Mouse (Mus musculus) neural tube, embryonic 11.5 days (tissue): ENCODE data around the gene Bgn. TPM values are rescaled to one million over a fixed set of nuclear protein-coding genes. Genes with fewer than 3 reads are reported as not detected.

Experiments used
- ATAC-seq: fragments of 200-750 bp; cut with Nextera tagmentation; 2 replicates; pipeline ENCODE4 v1.8.0; 2017; ENCODE audit warnings: moderate number of reproducible peaks, mild to moderate bottlenecking, moderate TSS enrichment, moderate library complexity; ENCODE audit not compliant: insufficient read depth, low FRiP score, low TSS enrichment
- DNase-seq: peaks from one replicate; pipeline ENCODE4 v3.0.0-alpha.2; 2015; ENCODE audit warnings: low spot score
- H3K27ac ChIP-seq: fragments of 300-500 bp; sonication (generic); 2 replicates; pipeline ENCODE4 v1.5.1; 2014; ENCODE audit warnings: low read depth, mild to moderate bottlenecking, low read length
- H3K27me3 ChIP-seq: fragments of 300-500 bp; sonication (generic); 2 replicates; pipeline ENCODE4 v1.6.1; 2014; ENCODE audit warnings: mild to moderate bottlenecking, low read length, mixed read lengths; ENCODE audit not compliant: control insufficient read depth, insufficient read depth
- H3K36me3 ChIP-seq: fragments of 300-500 bp; sonication (generic); 2 replicates; pipeline ENCODE4 v1.6.1; 2014; ENCODE audit warnings: mild to moderate bottlenecking, low read length, moderate library complexity, mixed read lengths; ENCODE audit not compliant: control insufficient read depth, insufficient read depth
- H3K4me1 ChIP-seq: fragments of 300-500 bp; sonication (generic); 2 replicates; pipeline ENCODE4 v1.6.1; 2014; ENCODE audit warnings: low read length, mixed read lengths; ENCODE audit not compliant: control insufficient read depth, insufficient read depth
- H3K4me2 ChIP-seq: fragments of 300-500 bp; sonication (generic); 2 replicates; pipeline ENCODE4 v1.6.1; 2014; ENCODE audit warnings: low read depth, mild to moderate bottlenecking, moderate library complexity
- H3K4me3 ChIP-seq: fragments of 300-500 bp; sonication (generic); 2 replicates; pipeline ENCODE4 v1.5.1; 2014; ENCODE audit warnings: low read depth, low read length
- H3K9ac ChIP-seq: fragments of 300-500 bp; sonication (generic); 2 replicates; pipeline ENCODE4 v1.6.1; 2014; ENCODE audit warnings: mild to moderate bottlenecking, low read length
- H3K9me3 ChIP-seq: fragments of 300-500 bp; sonication (generic); 2 replicates; pipeline ENCODE4 v1.6.1; 2016; ENCODE audit warnings: low read length; ENCODE audit not compliant: control insufficient read depth
- WGBS: fragments of 180-500 bp; shearing (Covaris S2); extraction: QIAGEN DNeasy Blood & Tissue Kit; methylation state at CpG from one replicate; pipeline ENCODE4 v1.1.7; 2014; 5-methylcytosine and 5-hydroxymethylcytosine counted together
- polyA plus RNA-seq: library from polyadenylated mRNA; unstranded; fragments of >200 nt; fragmentation: Nextera tagmentation; extraction: Ambion mirVana; gene quantifications from 2 replicates; pipeline ENCODE4 v1.2.1, GENCODE M21; 2014

Bgn gene
- polyA plus RNA-seq, 1 experiment from 2014 or later = 25.6 TPM

DNA sequence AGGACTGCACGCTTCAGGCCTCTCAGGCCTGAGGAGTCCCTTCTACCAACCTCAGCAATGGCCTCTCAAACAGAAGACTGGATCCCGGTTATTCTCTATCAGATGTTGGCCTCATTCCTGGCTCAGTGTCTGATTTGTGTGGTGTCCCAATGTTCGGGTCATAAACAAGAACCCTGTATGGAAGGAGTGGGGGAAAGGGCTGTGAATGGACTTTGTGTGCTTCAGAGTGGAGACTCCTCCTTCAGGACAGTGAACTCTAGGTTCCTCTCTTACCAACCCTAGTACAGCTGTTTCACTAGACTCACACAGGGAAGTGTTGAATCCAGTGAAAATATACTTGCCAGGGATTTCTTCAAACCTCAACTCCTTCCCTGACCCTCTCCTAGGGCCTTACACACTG lies 15.1 kb upstream of the Bgn start:
- Histone ChIP-seq H3K27me3 (no peaks in the 10 kb centered on the region), H3K9me3 (no peaks in the 10 kb centered on the region), H3K9ac (no peak overlapping the region), H3K4me1 (no peaks in the 10 kb centered on the region), H3K4me3 (no peak overlapping the region), H3K36me3 (no peaks in the 10 kb centered on the region), H3K27ac (no peak overlapping the region), H3K4me2 (no peak overlapping the region)
- 84% methylated on average over 3 of the region's 3 CpGs for WGBS
- no peak for ATAC-seq
- DNase-seq = no peak

DNA sequence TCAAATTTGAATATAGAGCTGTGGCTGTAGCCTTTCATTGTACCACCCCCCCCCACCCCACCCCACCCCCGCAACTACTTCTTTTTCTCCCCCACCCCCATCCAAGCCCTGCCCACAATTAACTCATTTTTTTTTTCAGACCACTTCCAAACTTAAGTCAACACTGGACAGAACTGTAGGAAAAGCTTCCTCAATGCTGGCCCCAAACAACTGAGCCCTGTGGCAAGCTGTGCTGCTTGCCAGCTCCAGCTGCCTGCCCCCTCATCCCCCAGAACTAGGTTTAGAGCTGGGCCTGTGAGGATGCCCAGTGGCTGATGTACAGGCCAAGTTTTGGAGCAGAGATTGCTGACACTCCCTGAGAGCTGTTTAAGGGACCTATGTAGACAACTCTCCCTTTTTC lies 14.7 kb upstream of the Bgn start:
- Histone ChIP-seq H3K9me3 (no peaks in the 10 kb centered on the region), H3K4me1 (no peaks in the 10 kb centered on the region), H3K27me3 (no peaks in the 10 kb centered on the region), H3K4me3 (no peak overlapping the region), H3K4me2 (no peak overlapping the region), H3K9ac (no peak overlapping the region), H3K36me3 (no peaks in the 10 kb centered on the region), H3K27ac (no peak overlapping the region)
- ATAC-seq (no peak), DNase-seq (no peak)
- WGBS = 100% methylated on average over 1 of the region's 1 CpGs

DNA sequence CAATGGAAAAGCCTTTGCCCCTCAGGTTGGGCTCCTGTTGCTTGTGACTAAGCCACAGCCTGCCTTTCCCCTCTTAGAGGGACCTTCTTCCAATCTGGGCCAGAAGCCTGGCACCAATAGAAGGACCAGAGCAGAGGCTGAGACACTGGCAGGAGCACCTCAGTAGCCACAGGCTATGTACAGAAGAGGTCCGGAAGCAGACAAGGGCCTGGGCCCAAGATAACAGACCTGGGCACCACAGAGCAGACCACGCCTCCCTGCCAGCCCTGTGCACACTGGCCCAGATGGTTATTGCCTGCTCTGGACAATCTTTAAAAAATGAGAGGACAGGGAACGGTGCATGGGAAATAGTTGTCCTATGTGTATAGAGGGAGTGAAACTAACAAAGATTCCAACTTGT lies 11.6 kb upstream of the Bgn start:
- no peak overlapping the region for H3K4me3 ChIP-seq
- no peak for DNase-seq
- 90% methylated on average over 3 of the region's 3 CpGs for WGBS
- no peak overlapping the region for H3K27ac ChIP-seq
- no peaks in the 10 kb centered on the region for H3K9me3 ChIP-seq
- H3K9ac ChIP-seq = no peak overlapping the region
- no peaks in the 10 kb centered on the region for H3K27me3 ChIP-seq
- ATAC-seq = no peak
- no peaks in the 10 kb centered on the region for H3K36me3 ChIP-seq
- no peak overlapping the region for H3K4me2 ChIP-seq
- no peaks in the 10 kb centered on the region for H3K4me1 ChIP-seq

DNA sequence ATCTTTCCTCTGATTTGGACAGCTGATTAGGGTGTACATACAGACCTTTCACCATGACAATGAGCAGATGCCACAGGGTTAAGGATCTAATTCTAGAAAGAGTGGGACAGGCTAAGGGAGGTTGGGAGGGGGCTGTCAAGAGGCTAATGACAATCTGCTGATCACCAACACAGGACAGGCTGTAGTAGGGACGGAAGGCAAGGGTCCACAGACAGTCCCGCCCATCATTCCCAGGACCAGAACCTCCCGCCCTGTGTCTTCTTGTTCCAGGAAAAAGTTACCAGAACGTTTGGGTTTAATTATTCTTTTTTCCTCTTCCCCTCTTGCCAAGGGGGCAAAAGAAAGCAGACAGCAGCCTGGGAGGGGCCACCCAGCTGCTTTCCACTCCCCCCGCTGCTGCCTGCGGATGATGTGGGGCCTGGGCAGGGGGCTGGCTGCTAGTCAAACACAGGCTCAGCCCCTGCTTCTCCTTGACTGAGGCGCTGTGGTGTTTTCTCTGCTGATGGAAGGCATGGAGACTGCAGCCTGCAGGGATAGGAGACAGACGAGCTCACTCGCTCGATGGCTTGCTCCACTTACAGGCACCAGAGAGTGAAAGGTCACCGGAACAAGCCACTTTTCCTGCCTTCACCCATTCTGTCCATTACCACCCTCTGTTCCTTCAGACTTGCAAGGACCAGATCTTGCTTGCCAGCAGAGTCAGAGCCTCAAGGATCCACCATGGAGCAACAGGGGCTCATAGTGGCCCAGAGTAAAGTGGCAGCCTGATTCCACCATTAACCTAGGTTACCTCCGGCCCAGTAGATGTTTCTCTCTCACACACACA lies 8.8 kb upstream of the Bgn start:
- Histone ChIP-seq H3K9me3 (no peaks in the 10 kb centered on the region), H3K4me1 (no peaks in the 10 kb centered on the region), H3K4me2 (no peak overlapping the region), H3K9ac (no peak overlapping the region), H3K36me3 (no peaks in the 10 kb centered on the region), H3K4me3 (no peak overlapping the region), H3K27me3 (no peaks in the 10 kb centered on the region), H3K27ac (no peak overlapping the region)
- ATAC-seq (no peak), DNase-seq (no peak)
- 64% methylated on average over 12 of the region's 12 CpGs for WGBS

- Histone ChIP-seq H3K4me1 (no peaks in the 10 kb centered on the region), H3K4me3 (no peak overlapping the region), H3K27ac (no peak overlapping the region), H3K9ac (no peak overlapping the region), H3K4me2 (no peak overlapping the region), H3K9me3 (no peaks in the 10 kb centered on the region), H3K27me3 (no peaks in the 10 kb centered on the region), H3K36me3 (no peaks in the 10 kb centered on the region)
- DNase-seq = no peak
- WGBS = 90% methylated on average over 1 of the region's 1 CpGs
- ATAC-seq = no peak
Measured at GRCm38 (mm10) chrX:73475658-73476256, 7.6 kb upstream of the Bgn start.

GRCm38 (mm10) chrX:73476621-73477020 lies 6.8 kb upstream of the Bgn start:
- Histone ChIP-seq H3K4me1 (no peaks in the 10 kb centered on the region), H3K9ac (no peak overlapping the region), H3K4me3 (no peak overlapping the region), H3K27me3 (no peaks in the 10 kb centered on the region), H3K27ac (no peak overlapping the region), H3K4me2 (no peak overlapping the region), H3K9me3 (no peaks in the 10 kb centered on the region), H3K36me3 (no peaks in the 10 kb centered on the region)
- ATAC-seq (no peak), DNase-seq (no peak)
- 67% methylated on average over 2 of the region's 2 CpGs for WGBS

DNA sequence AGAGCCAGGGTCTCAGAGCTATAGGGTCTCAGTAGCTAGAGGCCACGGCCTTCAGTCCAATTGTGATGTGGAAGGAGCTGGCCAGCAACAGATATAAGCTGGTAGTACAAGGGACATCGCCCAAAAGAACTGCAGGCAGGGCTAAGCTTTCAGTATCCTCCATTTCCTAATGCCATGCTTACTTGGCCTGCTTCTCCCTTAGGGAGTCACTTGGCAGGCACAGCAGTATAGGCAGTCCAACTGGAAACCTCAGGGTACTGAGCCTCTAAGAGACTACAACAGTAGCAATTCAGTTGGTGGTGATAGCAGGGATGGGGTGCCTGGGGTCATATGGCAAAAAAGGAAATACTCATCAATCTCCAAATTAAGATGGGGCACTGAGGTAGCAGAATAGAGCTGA lies 5.9 kb upstream of the Bgn start:
- Histone ChIP-seq H3K36me3 (no peaks in the 10 kb centered on the region), H3K4me2 (no peak overlapping the region), H3K4me1 (no peaks in the 10 kb centered on the region), H3K4me3 (no peak overlapping the region), H3K27me3 (no peaks in the 10 kb centered on the region), H3K27ac (no peak overlapping the region), H3K9me3 (no peaks in the 10 kb centered on the region), H3K9ac (no peak overlapping the region)
- 86% methylated on average over 2 of the region's 2 CpGs for WGBS
- DNase-seq (no peak), ATAC-seq (no peak)

DNA sequence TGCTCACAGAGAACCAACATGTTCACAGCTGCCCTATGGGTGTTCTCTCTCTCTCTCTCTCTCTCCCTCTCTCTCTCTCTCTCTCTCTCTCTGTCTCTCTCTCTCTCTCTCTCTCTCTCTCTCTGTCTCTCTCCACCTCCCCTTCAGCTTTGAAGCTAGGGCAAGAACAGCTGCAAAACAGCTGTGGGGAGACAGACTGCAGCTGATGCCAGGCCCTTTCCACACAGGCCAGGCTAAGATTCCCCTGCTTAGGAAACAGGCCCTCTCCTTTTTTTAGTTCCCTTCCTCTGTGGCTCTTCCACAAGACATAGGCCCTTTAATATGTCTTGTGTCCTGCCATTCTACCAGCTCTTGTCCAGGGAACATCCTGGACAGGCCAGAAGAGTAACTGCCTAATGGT lies 3.7 kb upstream of the Bgn start:
- Histone ChIP-seq H3K9me3 (no peaks in the 10 kb centered on the region), H3K27me3 (no peaks in the 10 kb centered on the region), H3K9ac (no peak overlapping the region), H3K36me3 (no peaks in the 10 kb centered on the region), H3K4me1 (no peaks in the 10 kb centered on the region), H3K4me2 (no peak overlapping the region), H3K27ac (no peak overlapping the region), H3K4me3 (no peak overlapping the region)
- DNase-seq (no peak), ATAC-seq (no peak)

- no peak overlapping the region for H3K4me3 ChIP-seq
- 56% methylated on average over 2 of the region's 2 CpGs for WGBS
- no peak for ATAC-seq
Measured at GRCm38 (mm10) chrX:73480334-73480733, 3.1 kb upstream of the Bgn start.

More at GRCm38 (mm10) chrX:73480334-73480733, 3.1 kb upstream of the Bgn start:
- H3K27ac ChIP-seq = no peak overlapping the region
- no peak overlapping the region for H3K9ac ChIP-seq
- H3K27me3 ChIP-seq = no peaks in the 10 kb centered on the region
- no peak overlapping the region for H3K4me2 ChIP-seq
- no peaks in the 10 kb centered on the region for H3K36me3 ChIP-seq
- DNase-seq = no peak
- H3K9me3 ChIP-seq = no peaks in the 10 kb centered on the region
- H3K4me1 ChIP-seq = no peaks in the 10 kb centered on the region
